Comparison of ENCODE assay signal across 14 mouse cellular contexts in the genomic region with DNA sequence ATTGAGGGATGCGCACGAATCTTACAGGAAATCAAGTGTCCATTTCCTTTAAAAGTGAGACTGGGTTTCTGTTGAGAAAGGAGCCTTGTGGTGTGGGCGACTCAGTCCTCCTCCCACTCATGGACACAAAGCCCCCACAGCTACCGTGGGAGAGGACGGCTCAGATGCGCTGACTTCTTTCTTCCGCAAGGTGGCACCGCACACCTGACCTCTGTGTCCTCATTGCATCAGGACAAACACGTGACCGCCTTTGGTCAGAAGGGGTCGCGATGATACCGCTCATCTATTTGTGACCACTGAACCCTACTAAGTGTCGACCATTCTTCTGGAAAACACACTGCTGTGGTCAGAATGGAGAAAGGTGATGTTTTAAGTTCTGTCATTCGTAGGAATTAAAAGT. TPM values are rescaled to one million over a fixed set of nuclear protein-coding genes. Genes with fewer than 3 reads are reported as not detected.
A peak's percentile ranks its signal among the peaks of the same experiment; 100 is the strongest.
DNase-seq lines count a peak whose midpoint lies in the region; ATAC-seq and TF ChIP-seq lines count a peak whose summit lies in the region.
"Had no signal": no experiment of that assay in that cellular context is flagged by ENCODE, and none has a peak within 500 bp of the region (broad histone marks: within the 10 kb centered on the region; RNA-seq: fewer than 3 reads in every experiment).

No protein-coding gene starts in this region.

- H3K4me3 ChIP-seq in intestine, postnatal 0 days (ENCODE audit: low read depth, low read length): no peak overlapping the region
- no peak overlapping the region for H3K4me3 ChIP-seq in intestine, embryonic 16.5 days (ENCODE audit: low read length)
- H3K4me3 ChIP-seq in limb, embryonic 14.5 days (replicated peaks; ENCODE audit: low read length): no peak overlapping the region
- H3K4me3 ChIP-seq: embryonic facial prominence, embryonic 13.5 days; liver, embryonic 13.5 days had no signal

- no peaks in the 10 kb centered on the region for H3K27me3 ChIP-seq in intestine, postnatal 0 days (replicated peaks; ENCODE audit: control insufficient read depth, insufficient read depth, low read length)
- H3K27me3 ChIP-seq in intestine, embryonic 16.5 days (replicated peaks; ENCODE audit: control insufficient read depth, insufficient read depth, low read length): no peaks in the 10 kb centered on the region
- H3K27me3 ChIP-seq in limb, embryonic 14.5 days (ENCODE audit: control insufficient read depth, insufficient read depth, low read length): no peaks in the 10 kb centered on the region
- H3K27me3 ChIP-seq: embryonic facial prominence, embryonic 13.5 days; liver, embryonic 13.5 days had no signal

- no peak overlapping the region for H3K4me2 ChIP-seq in intestine, postnatal 0 days (replicated peaks; ENCODE audit: low read depth)
- no peak overlapping the region for H3K4me2 ChIP-seq in intestine, embryonic 16.5 days (ENCODE audit: low read depth, low read length)
- H3K4me2 ChIP-seq in limb, embryonic 14.5 days (replicated peaks; ENCODE audit: low read depth, low read length, severe bottlenecking): no peak overlapping the region
- H3K4me2 ChIP-seq: embryonic facial prominence, embryonic 13.5 days; liver, embryonic 13.5 days had no signal

- no peak overlapping the region for H3K9ac ChIP-seq in intestine, postnatal 0 days (ENCODE audit: low read depth, low read length)
- no peak overlapping the region for H3K9ac ChIP-seq in intestine, embryonic 16.5 days (ENCODE audit: low read depth, low read length)
- H3K9ac ChIP-seq in limb, embryonic 14.5 days (ENCODE audit: low read depth, low read length, severe bottlenecking): no peak overlapping the region
- H3K9ac ChIP-seq: embryonic facial prominence, embryonic 13.5 days; liver, embryonic 13.5 days had no signal

- TF ChIP-seq POLR2A in limb, embryonic 14.5 days (IDR thresholded peaks at IDR 0.05; ENCODE audit: borderline replicate concordance, extremely low read depth, insufficient read depth, insufficient read length): no peak

- H3K36me3 ChIP-seq in intestine, postnatal 0 days (ENCODE audit: control insufficient read depth, insufficient read depth): peaks cover 8% of the 10 kb centered on the region
- peaks cover 14% of the 10 kb centered on the region for H3K36me3 ChIP-seq in intestine, embryonic 16.5 days (ENCODE audit: control insufficient read depth, insufficient read depth, low read length)
- peaks cover 12% of the 10 kb centered on the region for H3K36me3 ChIP-seq in limb, embryonic 14.5 days (ENCODE audit: control insufficient read depth, insufficient read depth, low read length)

- no peak for ATAC-seq in cerebellum, adult (ENCODE audit: insufficient number of reproducible peaks, low FRiP score, low TSS enrichment)
- ATAC-seq in intestine, postnatal 0 days: peak; percentile 22; the same call in 1 of the 2 replicates
- no peak; the same call in 1 of the 2 replicates for ATAC-seq in intestine, embryonic 16.5 days
- ATAC-seq in limb, embryonic 14.5 days (ENCODE audit: low FRiP score, low read depth): peak; percentile 24; the same call in 1 of the 2 replicates
- ATAC-seq in inflammation-experienced regulatory T-cells, adult 6 months: no peak

- H3K4me1 ChIP-seq in intestine, postnatal 0 days (replicated peaks; ENCODE audit: control insufficient read depth, insufficient read depth, low read length): no peaks in the 10 kb centered on the region
- no peaks in the 10 kb centered on the region for H3K4me1 ChIP-seq in intestine, embryonic 16.5 days (ENCODE audit: control insufficient read depth, insufficient read depth, low read length)
- no peaks in the 10 kb centered on the region for H3K4me1 ChIP-seq in limb, embryonic 14.5 days (ENCODE audit: control insufficient read depth, insufficient read depth, low read length)
- H3K4me1 ChIP-seq: embryonic facial prominence, embryonic 13.5 days; liver, embryonic 13.5 days had no signal

- WGBS in intestine, postnatal 0 days: 92% methylated on average over 15 of the region's 15 CpGs
- WGBS in intestine, embryonic 16.5 days: 92% methylated on average over 15 of the region's 15 CpGs
- 89% methylated on average over 15 of the region's 15 CpGs for WGBS in limb, embryonic 14.5 days

- no peaks in the 10 kb centered on the region for H3K9me3 ChIP-seq in intestine, postnatal 0 days (ENCODE audit: control insufficient read depth)
- H3K9me3 ChIP-seq in intestine, embryonic 16.5 days (ENCODE audit: control insufficient read depth, low read length): peaks cover 6% of the 10 kb centered on the region; the same call in 1 of the 2 replicates
- peaks cover 8% of the 10 kb centered on the region; the same call in 1 of the 2 replicates for H3K9me3 ChIP-seq in limb, embryonic 14.5 days (ENCODE audit: control insufficient read depth, low read length)

- no peak overlapping the region for H3K27ac ChIP-seq in intestine, postnatal 0 days (ENCODE audit: low read depth, low read length)
- H3K27ac ChIP-seq in intestine, embryonic 16.5 days (ENCODE audit: low read length): no peak overlapping the region
- no peak overlapping the region for H3K27ac ChIP-seq in limb, embryonic 14.5 days (replicated peaks; ENCODE audit: low read depth, low read length)
- H3K27ac ChIP-seq: embryonic facial prominence, embryonic 13.5 days; liver, embryonic 13.5 days had no signal

- DNase-seq in cerebellum, adult 11-12 months: peak; percentile 16
- DNase-seq in 416B (ENCODE audit: low read depth): peak; percentile 9
- DNase-seq in limb, embryonic 14.5 days (ENCODE audit: low spot score): no peak
- DNase-seq in urinary bladder, postnatal 14 days (ENCODE audit: low spot score): no peak
- DNase-seq: adrenal gland, postnatal 10 days; liver, embryonic 13.5 days; spleen, adult 18-20 months had no signal

- TF ChIP-seq CTCF in intestine, postnatal 0 days (IDR thresholded peaks at IDR 0.05; ENCODE audit: low read depth): no peak

RNA-seq across cellular contexts. Expression of a gene that starts 1.0 kb away (rescaled TPM):
- 93.5 and 105 TPM in 2 replicates for polyA plus RNA-seq in intestine, postnatal 0 days (2015; fragmentation: Nextera tagmentation; extraction: Ambion mirVana)
- 138 and 143 TPM in 2 replicates for polyA plus RNA-seq in intestine, embryonic 16.5 days (2015; fragmentation: Nextera tagmentation; extraction: Ambion mirVana)
- polyA plus RNA-seq in limb, embryonic 14.5 days (2012; rRNA removed): 301 and 417 TPM in 2 replicates
- 119 and 129 TPM in 2 replicates for polyA plus RNA-seq in limb, embryonic 14.5 days (2014; fragmentation: Nextera tagmentation; extraction: Ambion mirVana)
- 10 to 100 TPM; 12.6 to 23.4 (median 13.9) TPM for polyA plus RNA-seq in inflammation-experienced regulatory T-cells, adult 6 months (2017; shearing (Covaris generic))

RNA-seq across cellular contexts. Expression of a gene that starts 17.9 kb away (rescaled TPM):
- polyA plus RNA-seq in intestine, postnatal 0 days (2015; fragmentation: Nextera tagmentation; extraction: Ambion mirVana): not detected in 2 replicates
- not detected in 2 replicates for polyA plus RNA-seq in intestine, embryonic 16.5 days (2015; fragmentation: Nextera tagmentation; extraction: Ambion mirVana)
- polyA plus RNA-seq in limb, embryonic 14.5 days (2012; rRNA removed): not detected in 2 replicates
- not detected in 2 replicates for polyA plus RNA-seq in limb, embryonic 14.5 days (2014; fragmentation: Nextera tagmentation; extraction: Ambion mirVana)
- not detected for polyA plus RNA-seq in inflammation-experienced regulatory T-cells, adult 6 months (2017; shearing (Covaris generic))
- polyA plus RNA-seq: C2C12; embryonic facial prominence, embryonic 13.5 days; kidney, embryonic 16.5 days; liver, embryonic 13.5 days had no signal

Comparison
In these comparisons a context has a peak if more than half of its experiments do, and no peak if none do; other contexts are left out.
1. ATAC-seq: peak in intestine, postnatal 0 days (single experiment) and limb, embryonic 14.5 days (single experiment); none in cerebellum, adult (single experiment), intestine, embryonic 16.5 days (single experiment) and inflammation-experienced regulatory T-cells, adult 6 months (single experiment).
2. DNase-seq: peak in cerebellum, adult 11-12 months (single experiment) and 416B (single experiment); none in limb, embryonic 14.5 days (single experiment) and urinary bladder, postnatal 14 days (single experiment).